Comparison of ENCODE assay signal across 7 mouse cellular contexts in genomic region chr3:156560766-156561165, GRCm38 (mm10). TPM values are rescaled to one million over a fixed set of nuclear protein-coding genes. Genes with fewer than 3 reads are reported as not detected.
DNase-seq lines count a peak whose midpoint lies in the region; ATAC-seq and TF ChIP-seq lines count a peak whose summit lies in the region.

No protein-coding gene starts in this region.

- no peaks in the 10 kb centered on the region for H3K27me3 ChIP-seq in forebrain, embryonic 14.5 days (replicated peaks; ENCODE audit: control insufficient read depth, insufficient read depth, low read length)
- peaks cover 46% of the 10 kb centered on the region for H3K27me3 ChIP-seq in heart, postnatal 0 days (ENCODE audit: control insufficient read depth, insufficient read depth, low read length)
- H3K27me3 ChIP-seq in liver, embryonic 15.5 days: peaks cover 52% of the 10 kb centered on the region
- H3K27me3 ChIP-seq in neural tube, embryonic 15.5 days (replicated peaks): no peaks in the 10 kb centered on the region

- no peak for TF ChIP-seq CTCF in heart, postnatal 0 days (IDR thresholded peaks at IDR 0.05; ENCODE audit: low read depth)

- peak; percentile 95 for DNase-seq in cerebellum, adult 11-12 months
- peak; percentile 96 for DNase-seq in forebrain, embryonic 14.5 days (ENCODE audit: low spot score)
- DNase-seq in heart, postnatal 0 days (ENCODE audit: low spot score): peak; percentile 44
- peak; percentile 81 to 87 for DNase-seq in kidney, postnatal 4 days
- DNase-seq in urinary bladder, postnatal 36 days (ENCODE audit: low spot score in 2 of 2): peak; percentile 36 to 73

- peak; percentile 90 for ATAC-seq in forebrain, embryonic 14.5 days
- peak; percentile 70 for ATAC-seq in heart, postnatal 0 days (ENCODE audit: insufficient read depth, low read depth)
- 0 out of 2 replicates have a peak, but pooled peaks have one; percentile 28 for ATAC-seq in liver, embryonic 15.5 days (ENCODE audit: insufficient read depth)
- ATAC-seq in neural tube, embryonic 15.5 days (ENCODE audit: low FRiP score): peak; percentile 90

- 1% methylated on average over 23 of the region's 27 CpGs for WGBS in forebrain, embryonic 14.5 days
- under 1% methylated on average over 27 of the region's 27 CpGs for WGBS in heart, postnatal 0 days
- under 1% methylated on average over 27 of the region's 27 CpGs for WGBS in liver, embryonic 15.5 days (ENCODE audit: insufficient replicate concordance)
- under 1% methylated on average over 27 of the region's 27 CpGs for WGBS in neural tube, embryonic 15.5 days

- peak overlapping the region; percentile 68 for H3K4me3 ChIP-seq in forebrain, embryonic 14.5 days (ENCODE audit: low read depth, low read length)
- peak overlapping the region; percentile 54 for H3K4me3 ChIP-seq in heart, postnatal 0 days (ENCODE audit: low read depth, low read length)
- peak overlapping the region; percentile 23; the same call in 1 of the 2 replicates for H3K4me3 ChIP-seq in liver, embryonic 15.5 days (replicated peaks)
- H3K4me3 ChIP-seq in neural tube, embryonic 15.5 days (replicated peaks): peak overlapping the region; percentile 72

- peaks cover 7% of the 10 kb centered on the region; the same call in 1 of the 2 replicates for H3K4me1 ChIP-seq in forebrain, embryonic 14.5 days (ENCODE audit: control insufficient read depth, insufficient read depth, low read length)
- no peaks in the 10 kb centered on the region for H3K4me1 ChIP-seq in heart, postnatal 0 days (ENCODE audit: control insufficient read depth, insufficient read depth)
- no peaks in the 10 kb centered on the region for H3K4me1 ChIP-seq in liver, embryonic 15.5 days (replicated peaks)
- peaks cover 29% of the 10 kb centered on the region for H3K4me1 ChIP-seq in neural tube, embryonic 15.5 days

- no peaks in the 10 kb centered on the region for H3K9me3 ChIP-seq in forebrain, embryonic 14.5 days (replicated peaks; ENCODE audit: control insufficient read depth, low read length)
- H3K9me3 ChIP-seq in heart, postnatal 0 days (replicated peaks; ENCODE audit: control insufficient read depth, low read length): no peaks in the 10 kb centered on the region
- H3K9me3 ChIP-seq in liver, embryonic 15.5 days (replicated peaks): no peaks in the 10 kb centered on the region
- H3K9me3 ChIP-seq in neural tube, embryonic 15.5 days (replicated peaks): no peaks in the 10 kb centered on the region

- H3K27ac ChIP-seq in forebrain, embryonic 14.5 days (ENCODE audit: low read depth, low read length): peak overlapping the region; percentile 96
- no peak overlapping the region for H3K27ac ChIP-seq in heart, postnatal 0 days (ENCODE audit: low read depth)
- no peak overlapping the region for H3K27ac ChIP-seq in liver, embryonic 15.5 days (replicated peaks)
- H3K27ac ChIP-seq in neural tube, embryonic 15.5 days (replicated peaks): peak overlapping the region; percentile 97

- peak overlapping the region; percentile 69 for H3K9ac ChIP-seq in forebrain, embryonic 14.5 days (ENCODE audit: low read length)
- no peak overlapping the region for H3K9ac ChIP-seq in heart, postnatal 0 days (replicated peaks; ENCODE audit: low read depth, low read length)
- no peak overlapping the region for H3K9ac ChIP-seq in liver, embryonic 15.5 days
- peak overlapping the region; percentile 61 for H3K9ac ChIP-seq in neural tube, embryonic 15.5 days (replicated peaks)

- no peak for TF ChIP-seq EP300 in heart, postnatal 0 days (IDR thresholded peaks at IDR 0.05; ENCODE audit: low read depth)

- H3K36me3 ChIP-seq in forebrain, embryonic 14.5 days (ENCODE audit: control insufficient read depth, insufficient read depth, low read length): no peaks in the 10 kb centered on the region
- H3K36me3 ChIP-seq in heart, postnatal 0 days (replicated peaks; ENCODE audit: control insufficient read depth, insufficient read depth, low read length): no peaks in the 10 kb centered on the region
- H3K36me3 ChIP-seq in liver, embryonic 15.5 days (replicated peaks): no peaks in the 10 kb centered on the region
- no peaks in the 10 kb centered on the region for H3K36me3 ChIP-seq in neural tube, embryonic 15.5 days

- peak overlapping the region; percentile 90 for H3K4me2 ChIP-seq in forebrain, embryonic 14.5 days (ENCODE audit: low read length)
- peak overlapping the region; percentile 85 for H3K4me2 ChIP-seq in heart, postnatal 0 days (ENCODE audit: low read depth, low read length)
- H3K4me2 ChIP-seq in liver, embryonic 15.5 days: peak overlapping the region; percentile 50
- H3K4me2 ChIP-seq in neural tube, embryonic 15.5 days: peak overlapping the region; percentile 80

RNA-seq across cellular contexts. Expression of gene Negr1, which starts 0.8 kb away (rescaled TPM):
- polyA plus RNA-seq in forebrain, embryonic 14.5 days (2014; fragmentation: Nextera tagmentation; extraction: Ambion mirVana): 28.3 and 35.2 TPM in 2 replicates
- 0.58 and 2.0 TPM in 2 replicates for total RNA-seq in heart, postnatal 0 days (2014; rRNA removed; ENCODE audit: low replicate concordance)
- 0.55 and 0.74 TPM in 2 replicates for polyA plus RNA-seq in heart, postnatal 0 days (2015; fragmentation: Nextera tagmentation; extraction: Ambion mirVana)
- polyA plus RNA-seq in liver, embryonic 15.5 days (2015; fragmentation: Nextera tagmentation; extraction: Ambion mirVana): 0.08 TPM in 1 of 2 replicates, not detected in the other
- polyA plus RNA-seq in neural tube, embryonic 15.5 days (2015; fragmentation: Nextera tagmentation; extraction: Ambion mirVana): 36.6 and 48.6 TPM in 2 replicates

Comparison
In these comparisons a context has a peak if more than half of its experiments do, and no peak if none do; other contexts are left out.
1. DNase-seq: peak in every context shown above with its lines; median percentile 96 in forebrain, embryonic 14.5 days; 95 in cerebellum, adult 11-12 months; 84 in kidney, postnatal 4 days; 54 in urinary bladder, postnatal 36 days; 44 in heart, postnatal 0 days.
2. ATAC-seq: peak in every context shown above with its lines; median percentile 90 in forebrain, embryonic 14.5 days; 90 in neural tube, embryonic 15.5 days; 70 in heart, postnatal 0 days; 28 in liver, embryonic 15.5 days.
3. H3K27ac ChIP-seq: peak in forebrain, embryonic 14.5 days (single experiment) and neural tube, embryonic 15.5 days (single experiment); none in heart, postnatal 0 days (single experiment) and liver, embryonic 15.5 days (single experiment).
4. H3K9ac ChIP-seq: peak in forebrain, embryonic 14.5 days (single experiment) and neural tube, embryonic 15.5 days (single experiment); none in heart, postnatal 0 days (single experiment) and liver, embryonic 15.5 days (single experiment).
5. RNA of gene Negr1, which starts 0.8 kb away (polyA plus RNA-seq): 36.6 to 48.6 TPM in neural tube, embryonic 15.5 days and 28.3 to 35.2 TPM in forebrain, embryonic 14.5 days; 0.55 to 0.74 TPM in heart, postnatal 0 days and 0.08 TPM in liver, embryonic 15.5 days; every median in the first group is over 10 times any median in the second.
6. Peak in every context shown above with its lines, with median percentiles within 50 percentile points of each other: H3K4me2 ChIP-seq and H3K4me3 ChIP-seq.